Mouse (Mus musculus) thymus, adult 2 months (tissue): Measurements from ENCODE around the gene Arfip1. TPM values are rescaled to one million over a fixed set of nuclear protein-coding genes. Genes with fewer than 3 reads are reported as not detected.
"Not testable (repeated sequence)": the region's sequence is repeated elsewhere in the genome, so short reads cannot be mapped to it uniquely, and the experiment has no call there.

Source experiments
- DNase-seq: peaks from one replicate; pipeline ENCODE4 v3.0.0; 2021
- H3K27ac ChIP-seq: fragments of 200-500 bp; 2 replicates; pipeline ENCODE4 v1.5.1; 2012; ENCODE audit warnings: low read length, control low read depth; ENCODE audit not compliant: control insufficient read depth, insufficient read depth
- H3K27me3 ChIP-seq: fragments of 200-500 bp; 2 replicates; pipeline ENCODE4 v1.6.1; 2012; ENCODE audit warnings: mild to moderate bottlenecking, low read length, moderate library complexity, mixed read lengths; ENCODE audit not compliant: control insufficient read depth, insufficient read depth
- H3K36me3 ChIP-seq: fragments of 200-500 bp; 2 replicates; pipeline ENCODE4 v1.6.1; 2012; ENCODE audit warnings: mild to moderate bottlenecking, low read length, moderate library complexity; ENCODE audit not compliant: control insufficient read depth, insufficient read depth
- H3K4me1 ChIP-seq: fragments of 200-500 bp; replicated peaks from 2 replicates; pipeline ENCODE4 v1.6.1; 2012; ENCODE audit warnings: low read length; ENCODE audit not compliant: control insufficient read depth, insufficient read depth
- H3K4me3 ChIP-seq: fragments of 200-500 bp; 2 replicates; pipeline ENCODE4 v1.5.1; 2012; ENCODE audit warnings: mild to moderate bottlenecking, low read length, control low read depth, moderate library complexity; ENCODE audit not compliant: control insufficient read depth, insufficient read depth
- CTCF ChIP-seq: fragments of 200-500 bp; IDR thresholded peaks from 2 replicates; pipeline ENCODE4 v1.5.1; 2012; ENCODE audit warnings: mild to moderate bottlenecking, control low read depth, low read length, moderate library complexity, borderline replicate concordance; ENCODE audit not compliant: control insufficient read depth, poor library complexity, insufficient read depth; ENCODE audit errors: extremely low read depth
- POLR2A ChIP-seq: fragments of 200-500 bp; IDR thresholded peaks from 2 replicates; pipeline ENCODE4 v1.6.1; 2012; ENCODE audit warnings: mild to moderate bottlenecking, low read length, control low read depth, moderate library complexity; ENCODE audit not compliant: control insufficient read depth, poor library complexity, insufficient read depth; ENCODE audit errors: extremely low read depth
- WGBS: fragments of 180-500 bp; shearing (Covaris S2); methylation state at CpG from one replicate; pipeline ENCODE4 v1.1.7; 2018; 5-methylcytosine and 5-hydroxymethylcytosine counted together
- polyA plus RNA-seq: library from polyadenylated mRNA; depleted of rRNA; stranded (reverse); fragments of >200 nt; gene quantifications from 2 replicates; pipeline ENCODE4 v1.2.3, GENCODE M21; 2012

The Arfip1 gene
- polyA plus RNA-seq, 1 experiment = 10.1 TPM

DNA sequence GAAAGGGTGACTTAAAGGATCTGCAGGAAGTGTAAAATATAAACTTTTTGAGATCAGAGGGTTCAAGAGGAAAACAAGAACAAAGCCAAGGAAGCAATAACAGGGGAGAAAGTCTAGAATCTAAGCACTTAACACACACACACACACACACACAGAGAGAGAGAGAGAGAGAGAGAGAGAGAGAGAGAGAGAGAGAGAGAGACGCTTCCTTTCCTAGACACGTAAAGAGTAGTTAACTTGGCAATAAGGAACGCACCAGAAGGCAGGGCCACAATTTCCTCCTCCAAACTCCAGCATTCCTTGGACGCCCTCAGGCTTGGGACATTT is 766 bp downstream of the Arfip1 start:
- H3K27ac ChIP-seq = peak overlapping the region; percentile 2; the same call in 1 of the 2 replicates
- no peak for DNase-seq
- no peaks in the 10 kb centered on the region for H3K27me3 ChIP-seq
- peaks cover 8% of the 10 kb centered on the region for H3K4me1 ChIP-seq
- whole genome bisulfite sequencing = 3% methylated on average over 4 of the region's 4 CpGs
- no peak for TF ChIP-seq CTCF
- no peak for TF ChIP-seq POLR2A
- H3K36me3 ChIP-seq = no peaks in the 10 kb centered on the region
- H3K4me3 ChIP-seq = peak overlapping the region; percentile 65

DNA sequence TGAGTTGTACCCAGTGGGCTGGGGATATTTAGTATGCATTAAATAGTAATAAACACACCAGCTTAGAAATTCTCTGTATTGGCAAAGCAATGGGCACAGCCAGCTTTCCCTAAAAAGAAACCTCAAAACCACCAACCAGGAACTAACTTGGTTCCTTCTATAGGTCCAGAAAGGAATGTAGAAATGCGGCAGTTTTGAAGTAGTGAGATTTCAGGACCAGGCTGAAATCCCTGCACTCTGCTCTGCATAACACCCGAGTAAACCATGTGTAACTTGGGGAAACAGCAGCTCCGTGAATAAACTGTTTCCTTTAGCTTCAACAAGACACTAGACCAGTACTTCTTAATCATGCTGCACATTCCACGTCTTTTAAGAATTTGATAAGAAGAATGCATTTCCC is 1.7 kb downstream of the Arfip1 start:
- Histone ChIP-seq H3K27ac (no peak overlapping the region), H3K4me1 (peaks cover 8% of the 10 kb centered on the region), H3K36me3 (no peaks in the 10 kb centered on the region), H3K27me3 (no peaks in the 10 kb centered on the region), H3K4me3 (no peak overlapping the region)
- 54% methylated on average over 4 of the region's 4 CpGs for WGBS
- no peak for DNase-seq
- no peak for TF ChIP-seq POLR2A
- no peak for TF ChIP-seq CTCF

DNA sequence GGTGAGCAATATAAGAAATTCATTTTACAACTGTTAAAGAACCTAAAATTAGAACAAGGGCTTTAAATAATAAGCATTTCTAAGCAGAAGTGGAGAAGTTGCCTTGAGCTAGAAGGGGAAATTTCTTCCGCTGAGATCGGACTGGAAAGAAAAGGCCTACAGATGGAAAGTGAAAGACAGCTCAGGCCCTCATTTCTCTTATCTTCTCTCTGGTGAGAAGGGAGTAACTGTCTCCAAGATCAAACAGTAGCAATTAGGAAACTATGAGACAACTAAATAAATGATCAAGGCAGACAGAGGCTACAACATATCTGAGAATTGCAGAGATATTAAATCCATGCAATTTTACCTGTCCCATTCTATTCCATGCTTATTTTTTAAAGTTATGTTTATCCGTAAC is 11.9 kb downstream of the Arfip1 start:
- H3K36me3 ChIP-seq = no peaks in the 10 kb centered on the region
- H3K27me3 ChIP-seq = no peaks in the 10 kb centered on the region
- no peak for DNase-seq
- H3K27ac ChIP-seq = no peak overlapping the region
- WGBS = 61% methylated on average over 3 of the region's 3 CpGs
- TF ChIP-seq CTCF (no peak), POLR2A (no peak)
- no peak overlapping the region for H3K4me3 ChIP-seq
- H3K4me1 ChIP-seq = no peaks in the 10 kb centered on the region

DNA sequence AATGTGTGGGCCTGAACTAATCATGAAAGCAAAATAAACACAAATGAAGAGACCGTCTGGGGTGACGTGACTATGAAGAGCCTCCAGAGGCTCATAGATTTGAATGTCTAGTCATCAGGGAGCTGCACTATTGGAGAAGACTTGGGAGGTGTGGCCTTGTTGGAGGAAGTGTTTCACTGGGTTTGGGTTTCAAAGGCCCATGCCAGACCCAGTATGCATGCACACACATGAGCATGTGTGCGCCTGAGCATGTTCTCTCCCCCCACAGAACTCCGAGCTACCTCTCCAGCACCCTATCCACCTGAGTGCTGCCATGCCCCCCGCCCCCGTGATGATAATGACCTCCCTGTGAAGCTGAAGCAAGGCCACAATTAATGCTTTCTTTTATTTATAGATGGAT is 12.8 kb downstream of the Arfip1 start:
- Histone ChIP-seq H3K4me3 (no peak overlapping the region), H3K36me3 (no peaks in the 10 kb centered on the region), H3K27ac (no peak overlapping the region), H3K4me1 (no peaks in the 10 kb centered on the region), H3K27me3 (no peaks in the 10 kb centered on the region)
- DNase-seq = no peak
- 88% methylated on average over 6 of the region's 6 CpGs for WGBS
- no peak for TF ChIP-seq CTCF
- TF ChIP-seq POLR2A = no peak

DNA sequence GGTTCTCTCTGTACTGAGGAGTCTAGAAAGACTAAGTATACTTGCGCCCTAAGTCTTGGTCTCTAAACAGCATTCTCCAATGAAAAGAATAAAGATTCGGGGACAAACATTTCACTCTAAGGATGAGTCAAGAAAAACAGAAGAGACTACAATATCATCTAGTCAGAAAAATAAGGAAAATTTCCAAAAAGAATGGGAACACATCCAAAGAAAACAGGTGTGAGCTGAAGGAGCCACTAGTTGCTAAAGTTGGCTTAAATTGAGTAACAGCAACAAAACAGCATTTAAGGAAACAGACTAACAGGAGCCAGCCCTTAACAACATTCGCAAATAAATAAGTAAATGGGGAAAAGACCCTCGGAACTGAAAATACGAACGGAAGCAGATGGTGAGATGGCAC is 13.9 kb downstream of the Arfip1 start:
- whole genome bisulfite sequencing = 95% methylated on average over 6 of the region's 6 CpGs
- Histone ChIP-seq H3K36me3 (no peaks in the 10 kb centered on the region), H3K4me1 (no peaks in the 10 kb centered on the region), H3K27me3 (no peaks in the 10 kb centered on the region), H3K27ac (no peak overlapping the region), H3K4me3 (no peak overlapping the region)
- TF ChIP-seq CTCF (no peak), POLR2A (no peak)
- DNase-seq = no peak

DNA sequence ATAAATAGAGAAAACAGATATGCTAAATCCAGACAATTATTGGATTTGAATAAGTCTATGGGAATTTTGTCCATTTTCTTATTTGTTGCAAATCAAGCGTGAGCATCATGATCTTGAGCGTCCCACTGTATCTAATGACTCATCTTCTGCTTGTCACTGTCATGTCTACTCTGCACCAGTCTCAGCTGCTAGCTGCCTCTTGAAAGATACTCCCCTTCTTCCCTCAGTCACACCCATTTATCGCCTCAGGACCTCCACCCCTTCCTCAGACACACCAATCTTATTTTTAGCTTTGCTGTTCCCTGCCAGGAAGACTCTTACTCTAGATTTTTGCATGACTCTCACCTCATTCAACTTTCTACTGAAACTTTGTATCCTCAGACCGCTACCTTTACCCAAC is 19.0 kb downstream of the Arfip1 start:
- 92% methylated on average over 4 of the region's 4 CpGs for WGBS
- Histone ChIP-seq H3K27ac (no peak overlapping the region), H3K36me3 (no peaks in the 10 kb centered on the region), H3K27me3 (no peaks in the 10 kb centered on the region), H3K4me1 (0 out of 2 replicates have a peak, but pooled peaks cover 2% of the 10 kb centered on the region), H3K4me3 (no peak overlapping the region)
- TF ChIP-seq CTCF (no peak), POLR2A (no peak)
- DNase-seq = no peak

DNA sequence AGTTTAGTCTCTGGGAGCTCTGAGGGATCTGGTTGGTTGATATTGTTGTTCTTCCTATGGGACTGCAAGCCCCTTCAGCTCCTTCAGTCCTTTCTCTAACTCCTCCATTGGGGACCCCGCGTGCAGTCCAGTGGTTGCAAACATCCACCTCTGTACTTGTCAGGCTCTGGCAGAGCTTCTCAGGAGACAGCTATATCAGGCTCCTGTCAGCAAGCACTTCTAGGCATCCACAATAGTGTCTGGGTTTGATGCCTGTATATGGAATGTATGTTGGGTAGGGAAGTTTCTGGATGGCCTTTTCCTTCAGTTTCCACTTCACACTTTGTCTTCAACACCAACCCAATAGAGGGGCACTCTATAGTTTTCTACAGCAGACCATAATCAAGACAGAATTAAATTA is 19.5 kb downstream of the Arfip1 start:
- H3K27ac ChIP-seq, H3K4me3 ChIP-seq, H3K27me3 ChIP-seq, DNase-seq, H3K4me1 ChIP-seq, H3K36me3 ChIP-seq: not testable (repeated sequence)
- WGBS = 98% methylated on average over 2 of the region's 2 CpGs

DNA sequence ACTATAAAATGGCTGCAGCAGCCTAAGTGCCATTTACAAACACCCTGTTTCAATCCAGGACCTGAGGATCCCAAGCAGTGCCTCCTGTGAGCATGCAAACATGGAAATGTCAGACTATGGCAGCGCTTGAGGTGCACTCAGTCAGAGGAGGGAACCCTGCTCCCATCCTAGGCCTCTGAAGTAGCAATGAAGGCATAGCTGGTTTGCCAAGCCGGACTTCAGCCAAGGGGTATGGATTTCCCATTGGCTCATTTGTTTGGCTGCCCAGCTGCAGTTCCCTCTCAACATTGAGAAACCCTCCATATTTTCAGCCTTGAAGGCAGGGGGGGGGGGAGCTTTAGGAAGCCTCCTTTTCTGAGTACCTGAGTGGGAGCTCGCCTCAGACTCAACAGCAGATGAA is 24.1 kb downstream of the Arfip1 start:
- Histone ChIP-seq H3K27ac (no peak overlapping the region), H3K36me3 (no peaks in the 10 kb centered on the region), H3K27me3 (no peaks in the 10 kb centered on the region), H3K4me3 (no peak overlapping the region), H3K4me1 (peaks cover 7% of the 10 kb centered on the region; the same call in 1 of the 2 replicates)
- TF ChIP-seq POLR2A = no peak
- TF ChIP-seq CTCF = no peak
- WGBS = 96% methylated on average over 3 of the region's 3 CpGs
- DNase-seq = no peak
